Mouse (Mus musculus) layer of hippocampus, adult 6 months (tissue): ENCODE data around the gene Lrrc8a. TPM values are rescaled to one million over a fixed set of nuclear protein-coding genes. Genes with fewer than 3 reads are reported as not detected.

ENCODE experiments used
- long read RNA-seq, 2 experiments: library from polyadenylated mRNA; unstranded; transcript quantifications; one replicate each; pipeline ENCODE4 v2.0.0; 2019 to 2020
- polyA plus RNA-seq: library from polyadenylated mRNA; unstranded; fragments of <200 nt; fragmentation: Nextera tagmentation; gene quantifications from 2 replicates; pipeline ENCODE4 v1.2.3, GENCODE M21; 2021

Gene Lrrc8a
- polyA plus RNA-seq: 31.1 and 48.4 TPM in 2 replicates
- long read RNA-seq, experiment 1: 0 reads
- long read RNA-seq, experiment 2, partial matches to known transcripts: 1 of 1 reads
- long read RNA-seq, experiment 2, other reads (novel, unspliced or antisense): 0 of 1 reads

DNA sequence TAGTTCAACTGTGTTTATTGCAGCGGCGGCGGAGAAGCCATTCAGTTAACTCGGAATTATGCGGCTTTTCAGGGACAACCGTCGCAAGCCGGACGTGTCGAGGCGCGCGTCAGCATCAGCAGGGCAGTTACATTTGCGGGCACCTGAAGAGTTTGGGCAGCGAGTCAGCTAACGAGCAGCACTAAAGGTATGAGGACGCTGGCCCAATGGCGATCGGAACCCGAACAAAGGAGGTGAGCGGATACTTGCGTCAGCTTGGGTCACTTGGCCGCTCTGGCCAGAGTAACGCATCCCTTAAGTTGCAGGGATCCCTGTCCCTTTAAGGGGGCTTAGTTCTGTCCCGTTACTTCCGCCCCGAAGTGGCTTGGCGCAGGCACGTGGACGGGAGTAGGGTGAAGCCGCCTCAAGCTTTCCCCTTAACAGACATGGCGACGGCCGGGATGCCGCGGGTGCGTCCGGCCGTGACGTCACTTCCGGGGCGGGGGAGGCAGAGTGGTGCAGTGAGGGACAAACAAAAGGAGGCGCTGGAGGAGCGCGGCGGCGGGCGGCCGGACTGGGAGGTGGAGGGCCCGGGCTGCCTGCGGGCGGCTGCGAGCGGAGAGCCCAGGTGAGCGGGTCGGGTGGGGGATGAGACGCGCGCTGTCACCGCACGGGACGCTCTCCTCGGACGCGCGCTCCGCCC is at the start of gene Lrrc8a:
TSS of gene Lrrc8a (plus strand) at position 517 of the 682 bp plus-strand sequence.

DNA sequence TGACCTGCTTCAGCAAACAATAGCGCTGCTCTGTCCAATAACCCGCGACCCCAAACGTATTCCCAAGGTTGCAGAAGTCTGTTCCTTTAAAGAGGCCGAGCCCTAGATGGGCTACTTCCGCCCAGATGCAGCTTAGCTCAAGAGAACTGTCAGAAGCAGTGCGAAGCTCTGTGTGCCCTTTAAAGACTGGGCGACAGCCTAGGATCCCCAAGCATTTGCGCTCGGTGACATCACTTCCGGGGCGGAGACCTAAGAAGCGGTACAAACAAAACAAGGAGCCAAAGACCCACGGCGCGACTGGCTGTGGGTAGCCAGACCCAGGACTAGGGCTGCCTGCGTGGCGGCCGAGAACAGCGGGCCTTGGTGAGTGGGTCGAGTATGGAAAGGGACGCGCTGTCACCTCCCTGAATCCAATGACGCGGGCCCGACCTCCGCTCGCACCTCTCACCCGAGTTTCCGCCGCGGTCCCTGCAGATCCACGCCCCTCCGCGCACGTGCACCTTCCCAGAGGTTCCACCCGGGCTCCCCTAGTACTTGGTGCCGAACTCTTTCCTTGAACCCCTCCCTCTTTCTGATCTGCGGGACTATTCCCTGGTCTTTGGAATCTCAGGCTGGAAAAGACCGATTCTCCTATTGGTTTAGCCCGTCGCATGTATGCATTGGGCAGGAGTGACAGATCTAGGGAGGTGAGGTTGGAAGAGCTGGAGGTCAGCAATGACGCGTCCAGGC is 31.7 kb upstream of the Lrrc8a start, which contains the start of gene Kyat1:
TSS of gene Kyat1 (minus strand) at position 219 of the 729 bp plus-strand sequence.

DNA sequence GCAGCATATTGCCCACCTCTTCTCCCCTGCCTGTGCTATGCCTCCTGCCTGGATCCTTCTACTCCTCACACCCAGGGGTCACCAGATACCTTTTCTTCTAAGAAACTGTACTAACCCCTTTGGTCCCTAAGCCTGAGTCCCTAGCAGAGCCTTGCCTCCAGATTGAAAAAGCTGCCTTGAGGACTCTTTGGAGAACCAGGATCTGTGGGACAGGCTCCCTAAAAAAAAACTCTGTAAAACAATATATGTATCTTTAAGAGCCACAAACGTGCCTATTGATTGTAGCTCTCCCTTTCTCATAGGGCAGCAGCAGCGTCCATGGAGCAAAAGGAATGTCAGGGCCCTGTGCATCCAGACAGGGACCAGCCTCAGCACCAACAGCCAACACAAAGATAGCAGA is 2.8 kb downstream of the Lrrc8a start, which contains the start of gene Gm28035:
TSS of gene Gm28035 (plus strand) at position 301 of the 400 bp plus-strand sequence.

DNA sequence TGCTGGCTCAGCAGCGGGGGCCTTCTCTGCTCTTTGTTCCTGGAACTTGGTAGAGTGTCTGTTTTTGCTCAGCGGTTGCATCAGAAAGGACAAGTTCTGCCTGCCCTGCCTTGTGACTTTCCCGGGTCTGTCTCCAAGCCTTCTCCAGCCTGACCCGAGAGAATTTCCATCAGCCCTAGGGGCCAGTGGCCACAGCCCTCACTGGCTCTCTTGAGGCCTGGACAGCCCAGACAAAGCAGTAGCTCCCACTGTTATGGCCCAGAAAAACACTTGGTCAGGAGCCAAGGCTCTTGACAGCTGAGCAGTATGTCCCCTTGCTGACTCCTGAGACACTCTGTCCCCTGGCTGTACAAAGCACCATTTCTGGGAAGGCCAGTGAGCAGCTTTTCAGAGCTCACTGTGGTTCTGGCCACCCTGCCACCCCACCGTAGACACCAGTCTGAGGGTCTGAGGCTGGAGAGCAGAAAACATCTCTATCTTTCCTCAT is 28.3 kb downstream of the Lrrc8a start, which contains the start of gene Phyhd1:
TSS of gene Phyhd1 (plus strand) at position 437 of the 487 bp plus-strand sequence.

DNA sequence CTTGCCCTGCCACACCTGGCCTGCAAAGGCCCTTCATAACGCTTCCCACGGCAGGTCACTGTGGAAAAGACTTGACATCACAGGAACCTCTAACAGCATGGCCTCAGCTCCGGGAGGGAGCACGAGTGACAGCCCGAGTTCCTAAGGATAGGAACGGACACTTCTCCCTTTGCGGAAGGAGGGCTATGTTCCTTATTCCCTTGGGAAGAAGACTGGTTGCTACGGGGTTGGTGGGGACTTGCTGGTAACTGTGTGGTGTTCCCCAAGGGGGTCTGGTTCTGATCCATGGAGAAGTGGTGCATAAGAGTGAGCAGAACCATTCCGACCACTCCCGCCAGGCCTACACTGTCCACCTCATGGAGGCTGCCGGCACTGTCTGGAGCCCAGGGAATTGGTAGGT is 43.2 kb downstream of the Lrrc8a start, which contains the start of gene Gm28038:
TSS of gene Gm28038 (plus strand) at position 301 of the 400 bp plus-strand sequence.

DNA sequence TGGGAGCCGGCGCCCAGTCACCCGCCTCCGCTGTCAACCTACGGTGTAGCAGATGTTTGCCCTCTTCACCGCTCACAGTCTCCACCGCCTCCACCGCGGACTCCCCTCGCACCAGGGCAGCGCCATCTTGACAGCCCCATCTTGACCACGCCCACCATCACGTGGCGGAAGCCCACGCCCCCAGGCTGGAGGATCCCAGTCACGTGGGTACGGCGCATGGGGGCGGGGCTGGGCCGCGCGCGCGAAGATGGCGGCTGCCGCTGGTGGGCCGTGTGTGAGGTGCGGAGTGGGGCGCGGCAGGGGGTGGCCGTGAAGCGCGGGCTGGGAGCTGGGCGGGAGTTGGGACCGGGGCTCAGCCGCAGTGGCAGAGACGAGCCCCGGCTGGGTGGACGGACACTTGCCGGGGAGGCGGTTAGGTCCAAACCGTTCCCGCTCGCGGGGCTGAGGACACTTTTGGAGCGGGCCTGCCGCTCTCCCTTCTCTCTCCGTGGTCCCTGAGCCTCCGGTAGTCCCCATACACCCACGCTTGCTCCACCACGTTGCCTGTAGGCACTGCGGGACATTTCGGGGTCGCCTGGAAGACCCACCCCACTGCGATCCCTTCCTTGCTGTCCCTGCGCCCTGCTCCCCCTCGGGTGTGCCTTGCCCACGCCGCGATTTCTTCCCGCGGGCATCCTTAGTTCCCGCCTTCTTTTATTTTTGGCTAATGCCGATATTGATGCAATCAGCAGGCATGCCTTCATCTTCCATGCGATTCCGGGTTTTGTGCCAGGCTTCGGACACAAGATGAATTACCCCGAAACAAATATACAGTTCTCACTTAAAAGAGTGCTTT is 48.9 kb downstream of the Lrrc8a start, which contains the start of the genes Dolk and Nup188:
TSS of gene Dolk (minus strand) at position 143 of the 835 bp plus-strand sequence.
TSS of gene Nup188 (plus strand) at position 206 of the 835 bp plus-strand sequence.

Other genes with a start within 250 kb of the Lrrc8a start
- gene Wdr34, start 188.8 kb upstream of the Lrrc8a start, polyA plus RNA-seq: 39.2 and 40.9 TPM in 2 replicates
- 164 and 217 TPM in 2 replicates for gene Set, start 180.3 kb upstream of the Lrrc8a start, polyA plus RNA-seq
- gene Pkn3, start 160.0 kb upstream of the Lrrc8a start, polyA plus RNA-seq: 0.34 and 0.40 TPM in 2 replicates
- 22.1 and 28.3 TPM in 2 replicates for gene Zdhhc12, start 144.1 kb upstream of the Lrrc8a start, polyA plus RNA-seq
- 13.4 and 14.0 TPM in 2 replicates for gene Zer1, start 113.1 kb upstream of the Lrrc8a start, polyA plus RNA-seq
- 19.4 and 23.7 TPM in 2 replicates for gene Tbc1d13, start 104.0 kb upstream of the Lrrc8a start, polyA plus RNA-seq
- 28.5 and 35.1 TPM in 2 replicates for gene Endog, start 66.2 kb upstream of the Lrrc8a start, polyA plus RNA-seq
- 29.8 and 30.8 TPM in 2 replicates for gene Spout1, start 59.3 kb upstream of the Lrrc8a start, polyA plus RNA-seq
- gene Kyat1, start 31.9 kb upstream of the Lrrc8a start, polyA plus RNA-seq: 8.4 and 9.9 TPM in 2 replicates
- 0.04 TPM in 1 of 2 replicates, not detected in the other for gene Gm28035, start 2.9 kb downstream of the Lrrc8a start, polyA plus RNA-seq
- 16.4 and 17.1 TPM in 2 replicates for gene Phyhd1, start 28.5 kb downstream of the Lrrc8a start, polyA plus RNA-seq
- not detected in 2 replicates for gene Gm28038, start 43.3 kb downstream of the Lrrc8a start, polyA plus RNA-seq
- gene Dolk, start 48.6 kb downstream of the Lrrc8a start, polyA plus RNA-seq: 29.1 and 29.6 TPM in 2 replicates
- gene Nup188, start 48.7 kb downstream of the Lrrc8a start, polyA plus RNA-seq: 7.1 and 10.8 TPM in 2 replicates
- gene Sh3glb2, start 121.6 kb downstream of the Lrrc8a start, polyA plus RNA-seq: 199 and 210 TPM in 2 replicates
- gene Miga2, start 126.5 kb downstream of the Lrrc8a start, polyA plus RNA-seq: 19.1 and 21.3 TPM in 2 replicates
- 15.4 and 15.9 TPM in 2 replicates for gene Dolpp1, start 154.5 kb downstream of the Lrrc8a start, polyA plus RNA-seq
- gene Crat, start 178.1 kb downstream of the Lrrc8a start, polyA plus RNA-seq: 28.3 and 28.4 TPM in 2 replicates
- 139 and 193 TPM in 2 replicates for gene Ptpa, start 178.3 kb downstream of the Lrrc8a start, polyA plus RNA-seq
- gene Ier5l, start 236.5 kb downstream of the Lrrc8a start, polyA plus RNA-seq: 2.9 and 4.1 TPM in 2 replicates